Mouse (Mus musculus) limb, embryonic 12.5 days (tissue): ENCODE results near the gene Slc6a20a. TPM values are rescaled to one million over a fixed set of nuclear protein-coding genes. Genes with fewer than 3 reads are reported as not detected.

Experiments used
- ATAC-seq: fragments of 200-750 bp; cut with Nextera tagmentation; 2 replicates; pipeline ENCODE4 v1.8.0; 2017; ENCODE audit warnings: low read depth, moderate TSS enrichment; ENCODE audit not compliant: insufficient number of reproducible peaks, insufficient read depth, low FRiP score, low TSS enrichment
- H3K27ac ChIP-seq: fragments of 300-500 bp; sonication (generic); 2 replicates; pipeline ENCODE4 v1.5.1; 2016; ENCODE audit warnings: mild to moderate bottlenecking, moderate library complexity
- H3K27me3 ChIP-seq: fragments of 300-500 bp; sonication (generic); 2 replicates; pipeline ENCODE4 v1.6.1; 2016; ENCODE audit warnings: mild to moderate bottlenecking, moderate library complexity
- H3K36me3 ChIP-seq: fragments of 300-500 bp; sonication (generic); 2 replicates; pipeline ENCODE4 v1.6.1; 2016; ENCODE audit warnings: mild to moderate bottlenecking, moderate library complexity
- H3K4me1 ChIP-seq: fragments of 300-500 bp; sonication (generic); replicated peaks from 2 replicates; pipeline ENCODE4 v1.6.1; 2016
- H3K4me2 ChIP-seq: fragments of 300-500 bp; sonication (generic); 2 replicates; pipeline ENCODE4 v1.6.1; 2016; ENCODE audit warnings: mild to moderate bottlenecking, moderate library complexity
- H3K4me3 ChIP-seq: fragments of 300-500 bp; sonication (generic); replicated peaks from 2 replicates; pipeline ENCODE4 v1.5.1; 2016; ENCODE audit warnings: mild to moderate bottlenecking
- H3K9ac ChIP-seq: fragments of 300-500 bp; sonication (generic); replicated peaks from 2 replicates; pipeline ENCODE4 v1.6.1; 2016; ENCODE audit warnings: mild to moderate bottlenecking, moderate library complexity
- H3K9me3 ChIP-seq: fragments of 300-500 bp; sonication (generic); 2 replicates; pipeline ENCODE4 v1.6.1; 2016; ENCODE audit warnings: mild to moderate bottlenecking, moderate library complexity
- WGBS: fragments of 180-500 bp; shearing (Covaris S2); methylation state at CpG from one replicate; pipeline ENCODE4 v1.1.7; 2016; 5-methylcytosine and 5-hydroxymethylcytosine counted together
- polyA plus RNA-seq: library from polyadenylated mRNA; unstranded; fragments of >200 nt; fragmentation: Nextera tagmentation; extraction: Ambion mirVana; gene quantifications from 2 replicates; pipeline ENCODE4 v1.2.1, GENCODE M21; 2016

The Slc6a20a gene
- not detected in 2 replicates for polyA plus RNA-seq

- H3K4me1 ChIP-seq: peaks cover 12% of the 10 kb centered on the region
- H3K9me3 ChIP-seq: no peaks in the 10 kb centered on the region
- peak within 1 kb of the TSS; percentile 43 for H3K4me3 ChIP-seq
- peak within 1 kb of the TSS; percentile 27 for H3K9ac ChIP-seq
- H3K4me2 ChIP-seq: peak within 1 kb of the TSS; percentile 77
- ATAC-seq: peak; percentile 63; the same call in 1 of the 2 replicates
- WGBS: under 1% methylated on average over 73 of the region's 73 CpGs
- no peaks in the 10 kb centered on the region for H3K36me3 ChIP-seq
- no peak within 1 kb of the TSS for H3K27ac ChIP-seq
- H3K27me3 ChIP-seq: peaks cover 75% of the 10 kb centered on the region
Observed at GRCm38 (mm10) chr9:123678327-123679105, at the start of gene Slc6a20a, which contains the start of gene Ccr9. TSS of gene Slc6a20a (minus strand) at chr9:123678885. TSS of gene Ccr9 (plus strand) at chr9:123678439.

- Histone ChIP-seq H3K4me2 (no peak overlapping the region), H3K9ac (no peak overlapping the region), H3K9me3 (no peaks in the 10 kb centered on the region), H3K27ac (no peak overlapping the region), H3K4me3 (no peak overlapping the region), H3K27me3 (peaks cover 3% of the 10 kb centered on the region; the same call in 1 of the 2 replicates), H3K4me1 (no peaks in the 10 kb centered on the region), H3K36me3 (no peaks in the 10 kb centered on the region)
- whole genome bisulfite sequencing: 75% methylated on average over 2 of the region's 2 CpGs
- no peak for ATAC-seq
Observed at GRCm38 (mm10) chr9:123722737-123723493, 44.2 kb upstream of the Slc6a20a start.

- peaks cover under 1% of the 10 kb centered on the region; the same call in 1 of the 2 replicates for H3K36me3 ChIP-seq
- peak within 1 kb of the TSS; percentile 73 for H3K27ac ChIP-seq
- peak within 1 kb of the TSS; percentile 76 for H3K9ac ChIP-seq
- peak within 1 kb of the TSS; percentile 67 for H3K4me2 ChIP-seq
- peaks cover 6% of the 10 kb centered on the region for H3K4me1 ChIP-seq
- H3K27me3 ChIP-seq: peaks cover 3% of the 10 kb centered on the region; the same call in 1 of the 2 replicates
- H3K4me3 ChIP-seq: peak within 1 kb of the TSS; percentile 82
- ATAC-seq: peak; percentile 99
- H3K9me3 ChIP-seq: no peaks in the 10 kb centered on the region
- WGBS: 1% methylated on average over 55 of the region's 55 CpGs
Observed at GRCm38 (mm10) chr9:123717186-123718008, 38.7 kb upstream of the Slc6a20a start, which contains the start of gene Lztfl1. TSS of gene Lztfl1 (minus strand) at chr9:123717697.

- H3K4me1 ChIP-seq: peaks cover 6% of the 10 kb centered on the region
Observed at GRCm38 (mm10) chr9:123716301-123716700, 37.6 kb upstream of the Slc6a20a start.

GRCm38 (mm10) chr9:123713111-123713510 lies 34.4 kb upstream of the Slc6a20a start:
- H3K4me3 ChIP-seq: no peak overlapping the region
- no peak for ATAC-seq
- 88% methylated on average over 2 of the region's 2 CpGs for WGBS
- no peaks in the 10 kb centered on the region for H3K9me3 ChIP-seq
- peaks cover 32% of the 10 kb centered on the region for H3K36me3 ChIP-seq
- no peak overlapping the region for H3K4me2 ChIP-seq
- H3K4me1 ChIP-seq: peaks cover 6% of the 10 kb centered on the region
- no peaks in the 10 kb centered on the region for H3K27me3 ChIP-seq
- no peak overlapping the region for H3K27ac ChIP-seq
- H3K9ac ChIP-seq: no peak overlapping the region

More at GRCm38 (mm10) chr9:123716301-123716700, 37.6 kb upstream of the Slc6a20a start:
- 41% methylated on average over 3 of the region's 3 CpGs for WGBS
- peaks cover 9% of the 10 kb centered on the region for H3K36me3 ChIP-seq
- H3K4me3 ChIP-seq: peak overlapping the region; percentile 82; the same call in 1 of the 2 replicates
- no peak overlapping the region for H3K27ac ChIP-seq
- no peak for ATAC-seq
- H3K9ac ChIP-seq: no peak overlapping the region
- peak overlapping the region; percentile 67 for H3K4me2 ChIP-seq
- H3K27me3 ChIP-seq: peaks cover 2% of the 10 kb centered on the region; the same call in 1 of the 2 replicates
- H3K9me3 ChIP-seq: no peaks in the 10 kb centered on the region

- Histone ChIP-seq H3K9ac (no peak overlapping the region), H3K4me1 (no peaks in the 10 kb centered on the region), H3K9me3 (no peaks in the 10 kb centered on the region), H3K27me3 (no peaks in the 10 kb centered on the region), H3K4me3 (no peak overlapping the region), H3K36me3 (peaks cover 47% of the 10 kb centered on the region), H3K4me2 (no peak overlapping the region), H3K27ac (no peak overlapping the region)
- no peak for ATAC-seq
- 54% methylated on average over 2 of the region's 2 CpGs for WGBS
Observed at GRCm38 (mm10) chr9:123709226-123709625, 30.5 kb upstream of the Slc6a20a start.

- Histone ChIP-seq H3K9ac (no peak overlapping the region), H3K4me3 (no peak overlapping the region), H3K27ac (no peak overlapping the region), H3K4me1 (no peaks in the 10 kb centered on the region), H3K27me3 (no peaks in the 10 kb centered on the region), H3K9me3 (no peaks in the 10 kb centered on the region), H3K4me2 (no peak overlapping the region), H3K36me3 (peaks cover 37% of the 10 kb centered on the region)
- 89% methylated on average over 5 of the region's 5 CpGs for WGBS
- no peak for ATAC-seq
Observed at GRCm38 (mm10) chr9:123701822-123702221, 23.1 kb upstream of the Slc6a20a start.

GRCm38 (mm10) chr9:123695634-123696302 lies 17.1 kb upstream of the Slc6a20a start:
- H3K9me3 ChIP-seq: no peaks in the 10 kb centered on the region
- no peak overlapping the region for H3K4me2 ChIP-seq
- H3K27ac ChIP-seq: no peak overlapping the region
- H3K9ac ChIP-seq: no peak overlapping the region
- H3K36me3 ChIP-seq: peaks cover 33% of the 10 kb centered on the region
- 87% methylated on average over 3 of the region's 3 CpGs for WGBS
- H3K27me3 ChIP-seq: no peaks in the 10 kb centered on the region
- H3K4me1 ChIP-seq: no peaks in the 10 kb centered on the region
- ATAC-seq: no peak
- H3K4me3 ChIP-seq: no peak overlapping the region

- 76% methylated on average over 1 of the region's 1 CpGs for WGBS
- no peaks in the 10 kb centered on the region for H3K4me1 ChIP-seq
- H3K4me2 ChIP-seq: no peak overlapping the region
- H3K36me3 ChIP-seq: peaks cover 14% of the 10 kb centered on the region; the same call in 1 of the 2 replicates
- H3K27ac ChIP-seq: no peak overlapping the region
- H3K9ac ChIP-seq: no peak overlapping the region
- ATAC-seq: no peak
- peaks cover 3% of the 10 kb centered on the region; the same call in 1 of the 2 replicates for H3K9me3 ChIP-seq
- H3K27me3 ChIP-seq: peaks cover 3% of the 10 kb centered on the region; the same call in 1 of the 2 replicates
- no peak overlapping the region for H3K4me3 ChIP-seq
Observed at GRCm38 (mm10) chr9:123688227-123688626, 9.5 kb upstream of the Slc6a20a start.

GRCm38 (mm10) chr9:123686206-123686605 lies 7.5 kb upstream of the Slc6a20a start:
- Histone ChIP-seq H3K9me3 (peaks cover 3% of the 10 kb centered on the region; the same call in 1 of the 2 replicates), H3K4me1 (no peaks in the 10 kb centered on the region), H3K27me3 (peaks cover 14% of the 10 kb centered on the region), H3K4me2 (no peak overlapping the region), H3K36me3 (no peaks in the 10 kb centered on the region), H3K4me3 (no peak overlapping the region), H3K27ac (no peak overlapping the region), H3K9ac (no peak overlapping the region)
- ATAC-seq: no peak
- 77% methylated on average over 5 of the region's 5 CpGs for WGBS
